Mouse (Mus musculus) yolk sac, embryonic 10.5 days (tissue): ENCODE results near the gene E130116L18Rik.
"Not testable (repeated sequence)": the region's sequence is repeated elsewhere in the genome, so short reads cannot be mapped to it uniquely, and the experiment has no call there.

Experiments used
- DNase-seq: peaks from one replicate; pipeline ENCODE4 v3.0.0-alpha.2; 2017; ENCODE audit warnings: low spot score

The E130116L18Rik gene

GRCm38 (mm10) chr5:25181004-25181531 lies 41.9 kb downstream of the E130116L18Rik start, which contains the start of gene Galntl5:
Gene Galntl5 (plus strand): TSS chr5:25181460.
- no peak for DNase-seq

DNA sequence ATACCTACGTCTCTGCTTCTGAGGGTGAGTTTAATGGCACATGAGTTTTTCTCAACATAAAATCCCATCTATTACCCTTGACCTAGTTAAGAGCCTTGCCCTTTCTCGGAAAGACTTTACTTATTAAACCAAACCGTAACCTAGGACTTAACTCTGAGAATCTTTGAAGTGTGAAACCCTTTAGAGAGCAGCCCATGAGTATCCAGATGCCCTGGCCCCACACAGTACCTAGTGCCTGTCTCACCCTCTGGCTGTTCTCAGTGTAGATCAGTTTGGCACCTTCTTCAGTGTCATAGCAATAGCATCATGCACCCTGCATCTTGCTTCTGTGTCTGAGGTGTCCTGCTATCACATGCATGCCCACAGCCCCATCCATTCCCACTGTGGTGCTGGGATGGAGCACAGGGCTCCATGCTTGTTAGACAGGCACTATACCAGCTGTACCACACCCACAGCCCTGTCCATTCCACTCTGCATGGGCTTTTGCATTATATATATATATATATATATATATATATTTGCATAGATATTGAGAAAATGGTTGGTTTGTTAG lies 42.9 kb downstream of the E130116L18Rik start:
- DNase-seq = no peak

DNA sequence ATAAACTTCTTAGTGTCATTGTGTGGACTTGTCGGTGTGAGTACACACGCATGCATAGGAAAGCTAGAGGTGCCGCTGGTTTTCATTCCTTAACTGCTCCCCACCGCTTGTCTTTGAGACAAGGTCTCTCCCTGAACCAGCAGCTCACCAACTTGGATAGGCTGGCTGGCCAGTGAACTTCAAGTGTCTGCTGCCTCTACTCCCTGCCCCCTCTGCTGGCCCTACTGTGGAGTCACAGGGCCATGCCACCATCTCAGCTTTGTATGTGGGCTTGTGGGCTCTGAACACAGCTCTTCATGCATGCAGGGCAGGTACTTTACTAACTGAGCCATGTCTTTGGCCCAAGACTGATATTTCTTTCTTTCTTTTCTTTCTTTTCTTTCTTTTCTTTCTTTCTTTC lies 43.7 kb downstream of the E130116L18Rik start:
- DNase-seq = no peak

GRCm38 (mm10) chr5:25178543-25178942 lies 44.4 kb downstream of the E130116L18Rik start:
- not testable (repeated sequence) for DNase-seq

DNA sequence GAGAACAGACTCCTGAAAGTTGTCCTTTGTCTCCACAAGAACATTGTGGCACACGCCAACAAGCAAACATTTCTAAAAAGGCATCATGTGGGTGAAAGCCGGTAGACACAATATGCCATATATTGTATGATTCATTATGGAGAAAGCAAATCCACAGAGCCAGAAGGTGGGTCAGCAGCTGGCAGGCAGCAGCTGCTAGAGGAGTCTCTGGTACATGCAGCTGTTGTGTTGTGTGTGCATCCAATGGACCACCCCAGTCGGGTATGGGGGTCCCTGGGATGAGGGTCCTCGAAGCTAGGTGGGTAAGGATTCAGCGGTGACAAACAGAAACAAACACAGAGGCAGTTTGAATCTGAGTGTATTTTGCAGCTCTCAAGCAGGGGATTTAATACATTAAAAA lies 45.0 kb downstream of the E130116L18Rik start:
- not testable (repeated sequence) for DNase-seq
